9 mouse cellular contexts compared by ENCODE assay signal in the genomic region with DNA sequence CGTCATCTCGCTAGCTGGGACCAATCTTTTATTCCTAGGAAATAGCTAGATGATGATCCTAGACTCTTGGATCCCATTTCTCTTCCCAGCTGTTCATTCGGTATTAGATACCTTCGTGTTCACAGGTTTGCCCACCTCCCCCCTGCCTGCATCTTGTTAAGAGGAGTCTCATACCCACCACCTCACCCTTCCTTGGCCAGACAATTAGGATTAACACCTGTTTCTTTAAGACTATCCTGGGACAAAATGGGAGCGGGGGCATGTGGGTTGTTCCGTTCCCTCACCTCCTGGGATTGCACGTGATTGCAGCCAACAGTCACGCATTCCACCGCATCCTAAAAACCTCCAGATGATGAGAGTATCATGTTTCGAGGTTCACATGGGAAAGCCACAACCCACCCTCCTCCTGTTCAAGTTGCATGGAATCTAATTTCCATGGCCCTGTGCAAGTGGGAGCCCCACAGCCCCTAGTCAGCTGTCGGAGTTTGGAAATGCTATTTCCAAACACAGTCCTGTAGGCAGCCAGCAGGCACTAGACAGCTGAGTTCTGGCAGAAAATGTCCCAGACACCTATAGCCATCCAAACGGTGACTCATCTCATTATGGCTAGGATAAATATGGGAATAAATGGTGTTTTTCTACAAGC. TPM values are rescaled to one million over a fixed set of nuclear protein-coding genes. Genes with fewer than 3 reads are reported as not detected.
A peak's percentile ranks its signal among the peaks of the same experiment; 100 is the strongest.
DNase-seq lines count a peak whose midpoint lies in the region; ATAC-seq lines count a peak whose summit lies in the region.
"Had no signal": no experiment of that assay in that cellular context is flagged by ENCODE, and none has a peak within 500 bp of the region (broad histone marks: within the 10 kb centered on the region; RNA-seq: fewer than 3 reads in every experiment).

No protein-coding gene starts in this region.

- 56% methylated on average over 12 of the region's 12 CpGs for WGBS in neural tube, embryonic 15.5 days

- no peak overlapping the region for H3K4me3 ChIP-seq in neural tube, embryonic 15.5 days (replicated peaks)

- H3K36me3 ChIP-seq in neural tube, embryonic 15.5 days, result no peaks in the 10 kb centered on the region

- peak overlapping the region; percentile 21 for H3K4me2 ChIP-seq in neural tube, embryonic 15.5 days

- no peak overlapping the region for H3K27ac ChIP-seq in neural tube, embryonic 15.5 days (replicated peaks)
- H3K27ac ChIP-seq: liver, embryonic 14.5 days had no signal

- H3K9ac ChIP-seq in neural tube, embryonic 15.5 days (replicated peaks), result no peak overlapping the region
- H3K9ac ChIP-seq: liver, embryonic 14.5 days had no signal

- peak; percentile 61; the same call in 1 of the 2 replicates for ATAC-seq in neural tube, embryonic 15.5 days (ENCODE audit: low FRiP score)
- no peak for ATAC-seq in megakaryocyte, adult 5-6 weeks (ENCODE audit: poor library complexity, severe bottlenecking)

- H3K9me3 ChIP-seq in neural tube, embryonic 15.5 days (replicated peaks), result no peaks in the 10 kb centered on the region

- H3K4me1 ChIP-seq in neural tube, embryonic 15.5 days, result peaks cover 9% of the 10 kb centered on the region

- DNase-seq in right cerebral cortex, adult 18-20 months, result peak; percentile 77
- no peak for DNase-seq in right cerebral cortex, postnatal 4 days
- peak; percentile 22 for DNase-seq in gastrocnemius, postnatal 10 days
- DNase-seq in left cerebral cortex, adult 18-20 months (ENCODE audit: low spot score in 2 of 2), result peak; percentile 45 to 64
- DNase-seq in c-Kit-positive CD71-positive TER-119-positive erythroid progenitor cells, embryonic 14.5 days (ENCODE audit: low spot score), result no peak
- DNase-seq in adrenal gland, postnatal 36 days, result no peak

- H3K27me3 ChIP-seq in neural tube, embryonic 15.5 days (replicated peaks), result no peaks in the 10 kb centered on the region

RNA-seq across cellular contexts. Expression of a gene that starts 28.0 kb away (rescaled TPM):
- total RNA-seq in gastrocnemius, postnatal 10 days (2021), result 1 to 10 TPM; 5.0 to 7.9 TPM
- 1 to 10 TPM; 1.2 to 1.3 TPM for total RNA-seq in left cerebral cortex, adult 18-20 months (2021)
- polyA plus RNA-seq in neural tube, embryonic 15.5 days (2015; fragmentation: Nextera tagmentation; extraction: Ambion mirVana), result 2.2 and 2.6 TPM in 2 replicates
- total RNA-seq in megakaryocyte, adult 5-6 weeks (2015), result not detected in 2 replicates
- not detected in 2 replicates for total RNA-seq in megakaryocyte, adult 5-6 weeks (2017)
- under 1 TPM; 0.69 to 0.83 TPM for total RNA-seq in adrenal gland, postnatal 36 days (2021)

Comparison
In these comparisons a context has a peak if more than half of its experiments do, and no peak if none do; other contexts are left out.
1. DNase-seq: peak in right cerebral cortex, adult 18-20 months (single experiment), gastrocnemius, postnatal 10 days (single experiment) and left cerebral cortex, adult 18-20 months (2 of 2); none in right cerebral cortex, postnatal 4 days (single experiment), c-Kit-positive CD71-positive TER-119-positive erythroid progenitor cells, embryonic 14.5 days (single experiment) and adrenal gland, postnatal 36 days (0 of 2).